Mouse (Mus musculus): ENCODE results near the gene Wdr95. TPM values are rescaled to one million over a fixed set of nuclear protein-coding genes. Genes with fewer than 3 reads are reported as not detected.
"Not testable (repeated sequence)": the region's sequence is repeated elsewhere in the genome, so short reads cannot be mapped to it uniquely, and the experiment has no call there.

Wdr95 gene
- polyA plus RNA-seq, 1 experiment from 2014 or later: 0.18 TPM

DNA sequence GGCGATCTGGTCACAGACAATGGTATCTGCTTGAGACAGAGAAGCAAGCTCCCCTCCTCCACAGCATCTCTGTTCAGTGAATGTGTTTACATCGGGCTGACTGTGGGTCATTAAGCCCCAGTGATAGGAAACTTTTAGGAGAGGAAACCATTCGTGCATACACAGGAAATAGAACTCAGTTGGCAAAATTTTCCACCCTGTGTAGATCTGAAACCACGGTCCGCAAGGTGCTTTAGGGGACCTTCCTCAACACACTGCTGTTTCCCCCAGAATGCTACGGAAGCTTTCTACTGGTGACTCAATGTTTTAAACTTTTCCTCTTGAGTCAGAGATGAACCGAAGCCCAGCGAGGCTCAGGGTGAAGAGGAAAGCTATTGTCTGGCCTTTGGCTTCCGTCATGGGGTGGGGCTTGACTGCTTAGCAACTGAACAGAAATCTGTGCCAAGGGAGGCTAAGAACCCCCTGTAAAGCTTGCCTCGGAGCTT, 2.0 kb upstream of the Wdr95 start:
- WGBS: 34% methylated on average over 10 of the region's 10 CpGs
- Histone ChIP-seq H3K4me3 (replicated peaks; ENCODE audit: low read length) (no peak overlapping the region), H3K9ac (ENCODE audit: low read length) (no peak overlapping the region), H3K9me3 (replicated peaks; ENCODE audit: control insufficient read depth, low read length) (no peaks in the 10 kb centered on the region), H3K36me3 (ENCODE audit: control insufficient read depth, insufficient read depth, low read length) (no peaks in the 10 kb centered on the region), H3K27ac (ENCODE audit: low read length) (peak overlapping the region; percentile 57), H3K4me2 (ENCODE audit: low read depth, low read length) (no peak overlapping the region; the same call in 1 of the 2 replicates), H3K27me3 (ENCODE audit: control insufficient read depth, insufficient read depth, low read length) (no peaks in the 10 kb centered on the region), H3K4me1 (ENCODE audit: control insufficient read depth, insufficient read depth, low read length) (peaks cover 31% of the 10 kb centered on the region)
- 0 out of 2 replicates have a peak, but pooled peaks have one; percentile 23 for ATAC-seq (ENCODE audit: insufficient read depth, low FRiP score)

DNA sequence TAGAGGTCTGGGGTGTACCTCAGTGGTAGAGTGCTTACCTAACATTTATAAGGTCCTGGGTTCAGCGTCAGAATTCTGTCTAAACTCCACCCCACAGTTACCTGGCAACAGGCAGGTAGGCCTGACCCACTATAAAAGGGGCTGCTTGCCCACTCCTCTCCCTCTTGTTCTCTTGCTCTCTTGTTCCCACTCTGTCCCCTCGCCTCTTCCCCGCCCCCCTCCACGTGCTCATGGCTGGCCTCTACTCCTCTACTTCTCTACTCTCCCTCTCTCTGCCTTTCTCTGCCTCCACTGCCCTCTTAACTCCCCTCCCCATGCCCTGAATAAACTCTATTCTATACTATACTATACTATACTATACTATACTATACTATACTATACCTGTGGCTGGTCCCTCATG, 1.2 kb upstream of the Wdr95 start:
- H3K27me3 ChIP-seq (ENCODE audit: control insufficient read depth, insufficient read depth, low read length); H3K4me2 ChIP-seq (ENCODE audit: low read depth, low read length); H3K9me3 ChIP-seq (replicated peaks; ENCODE audit: control insufficient read depth, low read length); H3K4me3 ChIP-seq (replicated peaks; ENCODE audit: low read length); H3K27ac ChIP-seq (ENCODE audit: low read length); H3K36me3 ChIP-seq (ENCODE audit: control insufficient read depth, insufficient read depth, low read length); H3K9ac ChIP-seq (ENCODE audit: low read length); ATAC-seq (ENCODE audit: insufficient read depth, low FRiP score): not testable (repeated sequence)
- peaks cover 31% of the 10 kb centered on the region for H3K4me1 ChIP-seq (ENCODE audit: control insufficient read depth, insufficient read depth, low read length)
- WGBS: 79% methylated on average over 4 of the region's 4 CpGs

DNA sequence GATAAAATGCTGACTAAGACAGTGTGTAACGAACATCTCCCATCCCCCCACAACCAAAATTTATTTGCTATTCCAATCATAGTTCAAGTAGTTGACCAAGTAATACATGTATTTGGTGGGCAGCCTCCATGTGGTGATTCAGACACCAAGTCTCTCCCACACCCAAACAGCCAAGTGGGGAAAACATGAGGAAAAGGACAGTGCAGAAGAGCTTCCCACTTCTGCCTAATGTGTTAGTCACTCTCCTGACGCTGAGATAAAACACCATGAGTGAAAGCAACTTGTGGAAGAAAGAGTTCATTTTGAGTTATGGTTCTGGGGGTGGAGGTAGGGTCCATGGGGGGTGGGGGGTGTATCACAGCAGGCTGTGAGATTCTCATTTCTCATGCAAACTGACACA, 5.4 kb downstream of the Wdr95 start:
- no peak for ATAC-seq (ENCODE audit: insufficient read depth, low FRiP score)
- peaks cover 4% of the 10 kb centered on the region; the same call in 1 of the 2 replicates for H3K4me1 ChIP-seq (ENCODE audit: control insufficient read depth, insufficient read depth, low read length)
- no peaks in the 10 kb centered on the region for H3K36me3 ChIP-seq (ENCODE audit: control insufficient read depth, insufficient read depth, low read length)
- H3K27ac ChIP-seq (ENCODE audit: low read length): no peak overlapping the region
- H3K9me3 ChIP-seq (replicated peaks; ENCODE audit: control insufficient read depth, low read length): no peaks in the 10 kb centered on the region
- H3K27me3 ChIP-seq (ENCODE audit: control insufficient read depth, insufficient read depth, low read length): no peaks in the 10 kb centered on the region
- no peak overlapping the region for H3K9ac ChIP-seq (ENCODE audit: low read length)
- WGBS: 93% methylated on average over 2 of the region's 2 CpGs
- no peak overlapping the region for H3K4me2 ChIP-seq (ENCODE audit: low read depth, low read length)
- no peak overlapping the region for H3K4me3 ChIP-seq (replicated peaks; ENCODE audit: low read length)

DNA sequence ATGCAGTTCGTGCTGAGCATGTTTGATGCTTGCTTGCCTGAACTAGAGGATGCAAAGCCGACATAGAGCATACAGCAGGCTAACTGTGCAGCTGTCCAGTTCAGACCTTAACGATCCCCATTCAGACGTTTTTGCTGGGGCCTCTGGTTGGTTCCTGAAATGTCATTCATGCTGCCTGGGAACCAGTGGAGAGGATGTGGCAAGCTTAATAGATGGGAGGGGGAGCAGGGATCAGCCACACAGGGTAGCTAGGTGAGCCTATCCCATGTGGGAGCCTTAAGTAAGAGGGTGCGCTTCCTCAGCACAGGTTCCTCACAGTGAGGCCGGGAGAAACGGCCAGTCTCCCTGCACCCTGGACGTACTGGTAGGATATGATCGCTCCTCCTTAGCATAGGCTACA, 7.5 kb downstream of the Wdr95 start:
- WGBS: 68% methylated on average over 9 of the region's 9 CpGs
- Histone ChIP-seq H3K27ac (ENCODE audit: low read length) (no peak overlapping the region), H3K4me1 (ENCODE audit: control insufficient read depth, insufficient read depth, low read length) (peaks cover 4% of the 10 kb centered on the region; the same call in 1 of the 2 replicates), H3K9ac (ENCODE audit: low read length) (no peak overlapping the region), H3K4me3 (replicated peaks; ENCODE audit: low read length) (no peak overlapping the region), H3K36me3 (ENCODE audit: control insufficient read depth, insufficient read depth, low read length) (no peaks in the 10 kb centered on the region), H3K27me3 (ENCODE audit: control insufficient read depth, insufficient read depth, low read length) (no peaks in the 10 kb centered on the region), H3K4me2 (ENCODE audit: low read depth, low read length) (no peak overlapping the region), H3K9me3 (replicated peaks; ENCODE audit: control insufficient read depth, low read length) (no peaks in the 10 kb centered on the region)
- no peak for ATAC-seq (ENCODE audit: insufficient read depth, low FRiP score)

DNA sequence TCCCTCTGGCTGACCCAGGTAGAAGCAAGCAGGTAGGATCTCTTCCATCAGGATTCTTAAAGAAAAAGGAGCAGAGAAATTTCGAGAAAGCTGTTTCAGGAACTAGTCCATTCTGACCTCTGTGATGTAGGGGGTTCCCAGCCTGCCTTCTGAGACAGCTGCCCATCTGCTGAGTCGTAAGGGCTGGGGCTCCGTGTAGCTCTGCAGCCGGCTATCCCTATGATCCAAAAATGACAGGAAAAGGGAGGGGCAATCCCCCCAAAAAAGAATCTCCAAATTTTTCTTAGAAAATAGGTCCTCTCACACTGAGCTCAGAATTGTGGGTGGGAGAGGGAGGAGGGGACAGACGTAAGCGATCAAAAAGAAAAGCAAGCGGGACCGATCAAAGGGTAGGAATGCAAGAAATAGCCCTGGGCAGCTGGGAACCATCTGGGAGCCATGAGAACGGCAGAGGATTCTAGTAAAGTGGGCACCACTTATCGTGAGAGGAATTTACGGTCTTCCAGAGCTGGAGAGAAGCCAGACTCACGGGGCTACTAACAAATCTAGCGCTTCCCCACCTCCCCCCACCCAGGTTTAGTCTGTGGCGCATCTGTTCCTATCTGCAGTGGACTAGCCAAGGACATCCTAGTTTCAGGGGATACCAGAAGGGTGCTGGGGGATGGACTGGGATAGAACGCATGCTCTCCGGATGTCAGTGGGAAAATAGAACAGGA, 9.5 kb downstream of the Wdr95 start:
- Histone ChIP-seq H3K4me2 (ENCODE audit: low read depth, low read length) (peak overlapping the region; percentile 43), H3K36me3 (ENCODE audit: control insufficient read depth, insufficient read depth, low read length) (no peaks in the 10 kb centered on the region), H3K4me3 (replicated peaks; ENCODE audit: low read length) (peak overlapping the region; percentile 18), H3K4me1 (ENCODE audit: control insufficient read depth, insufficient read depth, low read length) (peaks cover 4% of the 10 kb centered on the region; the same call in 1 of the 2 replicates), H3K9ac (ENCODE audit: low read length) (peak overlapping the region; percentile 4; the same call in 1 of the 2 replicates), H3K9me3 (replicated peaks; ENCODE audit: control insufficient read depth, low read length) (no peaks in the 10 kb centered on the region), H3K27me3 (ENCODE audit: control insufficient read depth, insufficient read depth, low read length) (no peaks in the 10 kb centered on the region), H3K27ac (ENCODE audit: low read length) (no peak overlapping the region)
- peak; percentile 44; the same call in 1 of the 2 replicates for ATAC-seq (ENCODE audit: insufficient read depth, low FRiP score)
- WGBS: 30% methylated on average over 16 of the region's 16 CpGs

DNA sequence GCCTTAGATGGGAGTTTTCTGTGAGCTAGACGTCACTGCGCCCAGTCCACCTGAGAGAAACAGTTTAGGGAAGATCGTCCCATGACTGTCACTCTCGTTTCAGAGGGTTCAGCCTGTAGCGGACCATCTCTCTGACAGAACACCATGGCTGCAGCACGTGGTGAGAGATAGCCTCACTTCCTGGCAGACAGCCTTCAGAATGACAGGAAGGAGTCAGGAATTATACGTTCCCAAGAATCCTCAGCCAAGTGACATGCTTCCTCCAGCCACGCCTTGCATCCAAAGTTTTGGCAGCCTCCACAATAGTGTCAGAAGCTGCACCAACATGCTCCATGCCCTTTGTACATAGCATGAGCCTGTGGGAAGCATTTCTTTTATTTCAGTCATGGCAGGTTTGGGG, 10.1 kb downstream of the Wdr95 start:
- no peaks in the 10 kb centered on the region for H3K27me3 ChIP-seq (ENCODE audit: control insufficient read depth, insufficient read depth, low read length)
- H3K36me3 ChIP-seq (ENCODE audit: control insufficient read depth, insufficient read depth, low read length): no peaks in the 10 kb centered on the region
- H3K4me3 ChIP-seq (replicated peaks; ENCODE audit: low read length): no peak overlapping the region
- H3K27ac ChIP-seq (ENCODE audit: low read length): no peak overlapping the region
- no peak overlapping the region for H3K4me2 ChIP-seq (ENCODE audit: low read depth, low read length)
- H3K4me1 ChIP-seq (ENCODE audit: control insufficient read depth, insufficient read depth, low read length): peaks cover 4% of the 10 kb centered on the region; the same call in 1 of the 2 replicates
- no peak for ATAC-seq (ENCODE audit: insufficient read depth, low FRiP score)
- H3K9ac ChIP-seq (ENCODE audit: low read length): no peak overlapping the region
- WGBS: 48% methylated on average over 8 of the region's 8 CpGs
- H3K9me3 ChIP-seq (replicated peaks; ENCODE audit: control insufficient read depth, low read length): no peaks in the 10 kb centered on the region

DNA sequence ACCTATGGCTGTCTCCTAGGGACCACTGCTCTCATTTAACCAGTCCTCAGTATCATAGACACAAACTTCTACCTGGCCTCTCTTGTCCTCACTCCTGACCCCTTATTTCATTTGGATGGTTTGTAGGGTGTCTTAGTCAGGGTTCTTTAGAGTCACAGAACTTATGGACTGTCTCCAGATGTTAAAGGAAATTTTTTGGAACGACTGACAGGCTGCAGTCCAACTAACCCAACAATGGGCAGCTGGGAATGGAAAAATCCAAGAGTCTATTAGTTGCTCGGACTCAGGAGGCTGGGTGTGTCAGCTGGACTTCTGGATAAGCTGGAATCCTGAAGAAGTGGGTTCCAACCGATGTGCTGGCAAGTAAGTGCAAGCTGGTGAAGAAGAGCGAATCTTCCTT, 10.6 kb downstream of the Wdr95 start:
- no peak overlapping the region for H3K4me3 ChIP-seq (replicated peaks; ENCODE audit: low read length)
- no peak overlapping the region for H3K9ac ChIP-seq (ENCODE audit: low read length)
- WGBS: 64% methylated on average over 4 of the region's 4 CpGs
- H3K36me3 ChIP-seq (ENCODE audit: control insufficient read depth, insufficient read depth, low read length): no peaks in the 10 kb centered on the region
- no peak overlapping the region for H3K27ac ChIP-seq (ENCODE audit: low read length)
- H3K4me2 ChIP-seq (ENCODE audit: low read depth, low read length): no peak overlapping the region
- H3K9me3 ChIP-seq (replicated peaks; ENCODE audit: control insufficient read depth, low read length): no peaks in the 10 kb centered on the region
- H3K27me3 ChIP-seq (ENCODE audit: control insufficient read depth, insufficient read depth, low read length): no peaks in the 10 kb centered on the region
- no peak for ATAC-seq (ENCODE audit: insufficient read depth, low FRiP score)
- H3K4me1 ChIP-seq (ENCODE audit: control insufficient read depth, insufficient read depth, low read length): peaks cover 4% of the 10 kb centered on the region; the same call in 1 of the 2 replicates

DNA sequence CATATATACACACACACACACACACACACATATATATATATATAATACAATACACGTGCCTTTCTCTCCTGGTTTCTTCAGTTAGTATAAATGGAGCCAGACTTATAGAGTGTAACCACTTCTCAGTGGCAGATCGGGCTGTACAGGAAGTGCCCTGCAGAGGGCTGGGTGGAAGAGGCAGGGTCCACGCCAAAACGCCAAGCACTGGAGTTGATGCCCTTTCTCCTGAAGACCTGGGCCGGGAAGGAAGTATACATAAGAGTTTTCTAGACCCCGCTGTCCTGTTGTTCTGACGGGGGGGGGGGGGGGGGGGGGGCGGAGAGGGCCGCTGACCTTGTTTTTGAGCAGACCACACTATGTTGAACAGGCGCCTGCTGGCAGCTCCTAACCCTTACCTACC, 22.7 kb downstream of the Wdr95 start:
- Histone ChIP-seq H3K4me1 (ENCODE audit: control insufficient read depth, insufficient read depth, low read length) (no peaks in the 10 kb centered on the region), H3K9me3 (replicated peaks; ENCODE audit: control insufficient read depth, low read length) (no peaks in the 10 kb centered on the region), H3K4me3 (replicated peaks; ENCODE audit: low read length) (no peak overlapping the region), H3K27me3 (ENCODE audit: control insufficient read depth, insufficient read depth, low read length) (no peaks in the 10 kb centered on the region), H3K27ac (ENCODE audit: low read length) (no peak overlapping the region), H3K9ac (ENCODE audit: low read length) (no peak overlapping the region), H3K36me3 (ENCODE audit: control insufficient read depth, insufficient read depth, low read length) (no peaks in the 10 kb centered on the region), H3K4me2 (ENCODE audit: low read depth, low read length) (no peak overlapping the region)
- no peak for ATAC-seq (ENCODE audit: insufficient read depth, low FRiP score)
- WGBS: 48% methylated on average over 9 of the region's 10 CpGs

DNA sequence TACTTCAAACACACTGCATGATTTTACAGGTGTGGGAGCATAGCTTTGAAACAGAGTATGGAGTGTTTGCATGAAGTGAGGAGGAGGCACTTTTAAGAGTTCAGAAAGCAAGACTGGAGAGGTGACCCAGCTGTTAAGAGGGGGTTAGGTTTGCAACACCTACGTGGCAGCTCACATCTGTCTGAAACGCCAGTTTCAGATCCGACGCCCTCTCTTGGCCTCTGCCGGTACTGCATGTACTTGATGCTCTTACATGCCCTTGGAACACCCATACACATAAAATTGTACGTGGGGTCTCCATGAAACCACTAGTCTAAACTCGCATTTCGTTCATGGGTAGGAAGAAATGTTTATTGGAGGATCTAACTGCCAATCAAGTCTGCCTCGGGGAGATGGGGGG, 24.3 kb downstream of the Wdr95 start:
- 46% methylated on average over 9 of the region's 9 CpGs for WGBS
- Histone ChIP-seq H3K36me3 (ENCODE audit: control insufficient read depth, insufficient read depth, low read length) (no peaks in the 10 kb centered on the region), H3K27ac (ENCODE audit: low read length) (no peak overlapping the region), H3K4me2 (ENCODE audit: low read depth, low read length) (no peak overlapping the region), H3K27me3 (ENCODE audit: control insufficient read depth, insufficient read depth, low read length) (no peaks in the 10 kb centered on the region), H3K4me3 (replicated peaks; ENCODE audit: low read length) (no peak overlapping the region), H3K9me3 (replicated peaks; ENCODE audit: control insufficient read depth, low read length) (no peaks in the 10 kb centered on the region), H3K4me1 (ENCODE audit: control insufficient read depth, insufficient read depth, low read length) (no peaks in the 10 kb centered on the region), H3K9ac (ENCODE audit: low read length) (no peak overlapping the region)
- ATAC-seq (ENCODE audit: insufficient read depth, low FRiP score): no peak
